Mouse (Mus musculus): ENCODE data around the gene Zbtb18.
"Not testable (repeated sequence)": the region's sequence is repeated elsewhere in the genome, so short reads cannot be mapped to it uniquely, and the experiment has no call there.

The Zbtb18 gene

GRCm38 (mm10) chr1:177447541-177448111 lies 5.5 kb downstream of the Zbtb18 start:
- no peak for DNase-seq

- no peak for DNase-seq
Observed at GRCm38 (mm10) chr1:177448121-177448561, 6.0 kb downstream of the Zbtb18 start.

- no peak for DNase-seq
Observed at GRCm38 (mm10) chr1:177448921-177449320, 6.8 kb downstream of the Zbtb18 start.

- not testable (repeated sequence) for DNase-seq
Observed at GRCm38 (mm10) chr1:177449857-177450256, 7.7 kb downstream of the Zbtb18 start.

GRCm38 (mm10) chr1:177451041-177451440 lies 8.9 kb downstream of the Zbtb18 start:
- no peak for DNase-seq

- DNase-seq: no peak
Observed at GRCm38 (mm10) chr1:177451991-177452431, 9.9 kb downstream of the Zbtb18 start.

GRCm38 (mm10) chr1:177452987-177453386 lies 10.8 kb downstream of the Zbtb18 start:
- DNase-seq: no peak

GRCm38 (mm10) chr1:177453806-177454205 lies 11.7 kb downstream of the Zbtb18 start:
- DNase-seq: no peak

- DNase-seq: no peak
Observed at GRCm38 (mm10) chr1:177454492-177454891, 12.3 kb downstream of the Zbtb18 start.

- DNase-seq: no peak
Observed at GRCm38 (mm10) chr1:177455466-177455865, 13.3 kb downstream of the Zbtb18 start.

GRCm38 (mm10) chr1:177456208-177456607 lies 14.1 kb downstream of the Zbtb18 start:
- no peak for DNase-seq

GRCm38 (mm10) chr1:177456772-177457171 lies 14.6 kb downstream of the Zbtb18 start:
- no peak for DNase-seq

- DNase-seq: no peak
Observed at GRCm38 (mm10) chr1:177457981-177458380, 15.8 kb downstream of the Zbtb18 start.

- no peak for DNase-seq
Observed at GRCm38 (mm10) chr1:177458456-177459389, 16.6 kb downstream of the Zbtb18 start.

- no peak for DNase-seq
Observed at GRCm38 (mm10) chr1:177459536-177459935, 17.4 kb downstream of the Zbtb18 start.

- no peak for DNase-seq
Observed at GRCm38 (mm10) chr1:177467150-177467549, 25.0 kb downstream of the Zbtb18 start.

GRCm38 (mm10) chr1:177468436-177468835 lies 26.3 kb downstream of the Zbtb18 start:
- no peak for DNase-seq

GRCm38 (mm10) chr1:177470091-177470490 lies 27.9 kb downstream of the Zbtb18 start:
- no peak for DNase-seq

GRCm38 (mm10) chr1:177470951-177471350 lies 28.8 kb downstream of the Zbtb18 start:
- DNase-seq: no peak

GRCm38 (mm10) chr1:177475542-177476197 lies 33.5 kb downstream of the Zbtb18 start:
- no peak for DNase-seq

GRCm38 (mm10) chr1:177478578-177478977 lies 36.4 kb downstream of the Zbtb18 start:
- DNase-seq: no peak

- DNase-seq: no peak
Observed at GRCm38 (mm10) chr1:177479356-177480004, 37.3 kb downstream of the Zbtb18 start.

GRCm38 (mm10) chr1:177483612-177484011 lies 41.5 kb downstream of the Zbtb18 start:
- no peak for DNase-seq

Measured in right cerebral cortex, postnatal 4 days (tissue).